Mouse (Mus musculus) myocyte (in vitro differentiated cells): ENCODE measurements at regions not wholly inside any gene's neighbourhood (a gene's known extent, or its start where the extent isn't known, plus 50 kb on each side); places are given as distances from the start of the nearest gene placed in this dataset.

Experiments used
- E2F4 ChIP-seq: IDR thresholded peaks from one replicate; pipeline ENCODE4 v1.6.1; 2011; ENCODE audit warnings: mild to moderate bottlenecking, control low read depth, moderate library complexity; ENCODE audit not compliant: insufficient read depth
- MAX ChIP-seq: IDR thresholded peaks from one replicate; pipeline ENCODE4 v1.6.1; 2011; ENCODE audit warnings: low read depth, mild to moderate bottlenecking, control low read depth
- MYOD1 ChIP-seq, 3 experiments: IDR thresholded peaks; one replicate each; pipeline ENCODE4 v1.6.1; 2011; ENCODE audit warnings: control low read depth in 2 of 3, low read depth in 2 of 3, mild to moderate bottlenecking in 2 of 3, moderate library complexity in 1 of 3; ENCODE audit not compliant: insufficient read length in 2 of 3, control insufficient read depth in 1 of 3
- MYOG ChIP-seq, 3 experiments: IDR thresholded peaks; one replicate each; pipeline ENCODE4 v1.6.1; 2011; ENCODE audit warnings: control low read depth in 2 of 3, low read depth in 2 of 3, mild to moderate bottlenecking in 2 of 3; ENCODE audit not compliant: insufficient read length in 2 of 3, control insufficient read depth in 1 of 3, insufficient read depth in 1 of 3
- POLR2A ChIP-seq: IDR thresholded peaks from one replicate; pipeline ENCODE4 v1.6.1; 2011; ENCODE audit warnings: low read depth, mild to moderate bottlenecking, control low read depth, moderate library complexity; ENCODE audit not compliant: insufficient read length
- POLR2AphosphoS2 ChIP-seq: IDR thresholded peaks from one replicate; pipeline ENCODE4 v1.6.1; 2011; ENCODE audit warnings: low read depth, control low read depth; ENCODE audit not compliant: insufficient read length
- SRF ChIP-seq: IDR thresholded peaks from one replicate; pipeline ENCODE4 v1.6.1; 2011; ENCODE audit warnings: low read depth; ENCODE audit not compliant: control insufficient read depth, insufficient read length
- TCF12 ChIP-seq: IDR thresholded peaks from one replicate; pipeline ENCODE4 v1.6.1; 2011; ENCODE audit warnings: mild to moderate bottlenecking, control low read depth; ENCODE audit not compliant: poor library complexity, insufficient read depth, severe bottlenecking
- USF1 ChIP-seq: IDR thresholded peaks from one replicate; pipeline ENCODE4 v1.6.1; 2011; ENCODE audit warnings: low read depth, mild to moderate bottlenecking, control low read depth, moderate library complexity

- no peak for TF ChIP-seq TCF12
- no peak for TF ChIP-seq POLR2A
- no peak for TF ChIP-seq MYOG (IDR thresholded peaks at IDR 0.05; ENCODE audit: control insufficient read depth in 1 of 3, insufficient read depth in 1 of 3, insufficient read length in 2 of 3, low read depth in 2 of 3)
- no peak for TF ChIP-seq MAX
- TF ChIP-seq E2F4 = no peak
- no peak for TF ChIP-seq POLR2AphosphoS2
- no peak for TF ChIP-seq MYOD1 (IDR thresholded peaks at IDR 0.05; ENCODE audit: control insufficient read depth in 1 of 3, insufficient read length in 2 of 3, low read depth in 2 of 3)
- TF ChIP-seq SRF = no peak
- no peak for TF ChIP-seq USF1
Observed at GRCm38 (mm10) chr11:82573126-82573525, 184.4 kb downstream of the Tmem132e start.
